Mouse (Mus musculus) limb, embryonic 11.5 days (tissue): ENCODE measurements at regions not wholly inside any gene's neighbourhood (a gene's known extent, or its start where the extent isn't known, plus 50 kb on each side); places are given as distances from the start of the nearest gene placed in this dataset.

ENCODE experiments used
- ATAC-seq: fragments of 200-750 bp; cut with Nextera tagmentation; 2 replicates; pipeline ENCODE4 v1.8.0; 2017; ENCODE audit warnings: low read depth; ENCODE audit not compliant: insufficient number of reproducible peaks, low FRiP score, low TSS enrichment
- DNase-seq: peaks from one replicate; pipeline ENCODE4 v3.0.0-alpha.2; 2015; ENCODE audit warnings: low spot score
- H3K27ac ChIP-seq: fragments of 300-500 bp; sonication (generic); replicated peaks from 2 replicates; pipeline ENCODE4 v1.5.1; 2014; ENCODE audit warnings: low read depth, mild to moderate bottlenecking, low read length
- H3K27me3 ChIP-seq: fragments of 300-500 bp; sonication (generic); 2 replicates; pipeline ENCODE4 v1.6.1; 2014; ENCODE audit warnings: mild to moderate bottlenecking, low read length, mixed read lengths; ENCODE audit not compliant: control insufficient read depth, insufficient read depth
- H3K36me3 ChIP-seq: fragments of 300-500 bp; sonication (generic); 2 replicates; pipeline ENCODE4 v1.6.1; 2014; ENCODE audit warnings: mild to moderate bottlenecking, low read length, moderate library complexity, mixed read lengths; ENCODE audit not compliant: control insufficient read depth, insufficient read depth
- H3K4me1 ChIP-seq: fragments of 300-500 bp; sonication (generic); 2 replicates; pipeline ENCODE4 v1.6.1; 2014; ENCODE audit warnings: low read length, mixed read lengths; ENCODE audit not compliant: control insufficient read depth, insufficient read depth
- H3K4me2 ChIP-seq: fragments of 300-500 bp; sonication (generic); 2 replicates; pipeline ENCODE4 v1.6.1; 2014; ENCODE audit warnings: low read depth, mild to moderate bottlenecking, moderate library complexity; ENCODE audit not compliant: severe bottlenecking
- H3K4me3 ChIP-seq: fragments of 300-500 bp; sonication (generic); 2 replicates; pipeline ENCODE4 v1.5.1; 2014; ENCODE audit warnings: low read depth, low read length
- H3K9ac ChIP-seq: fragments of 300-500 bp; sonication (generic); 2 replicates; pipeline ENCODE4 v1.6.1; 2014; ENCODE audit warnings: mild to moderate bottlenecking, low read length
- H3K9me3 ChIP-seq: fragments of 300-500 bp; sonication (generic); 2 replicates; pipeline ENCODE4 v1.6.1; 2016; ENCODE audit warnings: low read length; ENCODE audit not compliant: control insufficient read depth
- WGBS: fragments of 180-500 bp; shearing (Covaris S2); extraction: QIAGEN DNeasy Blood & Tissue Kit; methylation state at CpG from one replicate; pipeline ENCODE4 v1.1.7; 2014; 5-methylcytosine and 5-hydroxymethylcytosine counted together

DNA sequence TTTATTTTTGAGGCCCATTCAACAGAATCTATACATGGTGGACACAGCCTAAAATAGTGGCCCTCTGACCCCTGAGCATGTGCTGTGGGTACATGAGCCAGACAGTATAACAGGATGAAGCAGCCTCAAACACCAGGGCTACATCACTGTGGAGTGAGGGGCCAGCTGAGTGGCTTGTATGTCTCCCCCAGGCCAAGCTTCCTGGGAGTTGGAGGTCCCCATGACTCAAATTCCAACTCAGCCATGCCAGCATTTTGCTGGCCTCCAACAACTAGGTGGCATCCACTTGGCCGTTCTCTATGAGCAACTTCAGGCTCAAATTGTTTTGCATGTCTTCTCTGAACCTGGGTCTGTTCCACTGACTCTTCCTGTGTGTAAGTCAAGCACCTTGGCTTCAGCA lies 121.5 kb downstream of the Emx2 start:
- WGBS, result 95% methylated on average over 1 of the region's 1 CpGs

GRCm38 (mm10) chr19:59585835-59586234 lies 127.7 kb downstream of the Emx2 start:
- H3K27ac ChIP-seq, result 0 out of 2 replicates have a peak overlapping the region, but pooled peaks have one; percentile 1
- no peak overlapping the region for H3K4me2 ChIP-seq
- no peak for DNase-seq
- ATAC-seq, result no peak
- H3K4me1 ChIP-seq, result peaks cover 5% of the 10 kb centered on the region
- H3K36me3 ChIP-seq, result no peaks in the 10 kb centered on the region
- no peaks in the 10 kb centered on the region for H3K9me3 ChIP-seq
- H3K27me3 ChIP-seq, result no peaks in the 10 kb centered on the region
- no peak overlapping the region for H3K4me3 ChIP-seq
- WGBS, result 33% methylated on average over 4 of the region's 4 CpGs
- H3K9ac ChIP-seq, result no peak overlapping the region

More for the DNA sequence above, 121.5 kb downstream of the Emx2 start:
- H3K27me3 ChIP-seq, result no peaks in the 10 kb centered on the region
- H3K27ac ChIP-seq, result no peak overlapping the region
- H3K36me3 ChIP-seq, result no peaks in the 10 kb centered on the region
- H3K9ac ChIP-seq, result no peak overlapping the region
- H3K4me1 ChIP-seq, result no peaks in the 10 kb centered on the region
- no peaks in the 10 kb centered on the region for H3K9me3 ChIP-seq
- DNase-seq (no peak), ATAC-seq (no peak)
- no peak overlapping the region for H3K4me3 ChIP-seq
- no peak overlapping the region for H3K4me2 ChIP-seq

- Histone ChIP-seq H3K4me2 (no peak overlapping the region), H3K36me3 (no peaks in the 10 kb centered on the region), H3K9me3 (no peaks in the 10 kb centered on the region), H3K4me3 (no peak overlapping the region), H3K9ac (no peak overlapping the region), H3K27ac (no peak overlapping the region), H3K4me1 (peaks cover 5% of the 10 kb centered on the region), H3K27me3 (no peaks in the 10 kb centered on the region)
- DNase-seq (peak; percentile 36), ATAC-seq (no peak)
- WGBS, result 52% methylated on average over 12 of the region's 12 CpGs
These were observed 129.1 kb downstream of the Emx2 start for GRCm38 (mm10) chr19:59587303-59587702.

DNA sequence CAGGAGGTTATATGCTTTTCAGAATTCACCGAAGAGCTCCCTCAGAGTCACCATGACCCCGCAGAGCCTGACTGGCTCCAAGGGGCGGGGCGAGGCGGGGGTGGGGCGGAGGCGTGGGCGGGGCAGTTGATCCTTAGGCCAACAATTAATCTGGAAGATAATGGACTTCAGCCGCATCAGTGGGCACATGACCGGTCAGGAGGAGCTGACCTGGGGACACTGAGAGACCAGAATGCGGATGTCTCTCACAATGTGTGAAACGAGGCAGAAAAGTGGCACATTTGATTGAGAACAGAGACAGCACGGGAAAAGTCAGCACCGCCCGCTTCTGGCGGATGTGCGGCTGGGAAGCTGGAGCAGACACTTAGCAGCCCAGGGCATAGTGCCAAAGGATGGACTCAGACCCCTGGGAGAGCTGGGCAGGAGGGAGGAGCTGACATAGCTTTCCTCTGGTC lies 129.9 kb downstream of the Emx2 start:
- H3K9ac ChIP-seq, result no peak overlapping the region
- H3K4me1 ChIP-seq, result peaks cover 5% of the 10 kb centered on the region
- H3K27me3 ChIP-seq, result no peaks in the 10 kb centered on the region
- no peak overlapping the region for H3K27ac ChIP-seq
- H3K4me3 ChIP-seq, result peak overlapping the region; percentile 14; the same call in 1 of the 2 replicates
- H3K9me3 ChIP-seq, result no peaks in the 10 kb centered on the region
- 24% methylated on average over 17 of the region's 17 CpGs for whole genome bisulfite sequencing
- ATAC-seq (no peak), DNase-seq (peak; percentile 45)
- H3K4me2 ChIP-seq, result peak overlapping the region; percentile 46
- no peaks in the 10 kb centered on the region for H3K36me3 ChIP-seq

GRCm38 (mm10) chr19:59590021-59590420 lies 131.8 kb downstream of the Emx2 start:
- H3K36me3 ChIP-seq, result no peaks in the 10 kb centered on the region
- H3K9me3 ChIP-seq, result no peaks in the 10 kb centered on the region
- H3K4me2 ChIP-seq, result no peak overlapping the region
- no peaks in the 10 kb centered on the region for H3K27me3 ChIP-seq
- ATAC-seq (no peak), DNase-seq (no peak)
- peaks cover 5% of the 10 kb centered on the region for H3K4me1 ChIP-seq
- WGBS, result 94% methylated on average over 3 of the region's 3 CpGs
- H3K27ac ChIP-seq, result no peak overlapping the region
- no peak overlapping the region for H3K4me3 ChIP-seq
- no peak overlapping the region for H3K9ac ChIP-seq

DNA sequence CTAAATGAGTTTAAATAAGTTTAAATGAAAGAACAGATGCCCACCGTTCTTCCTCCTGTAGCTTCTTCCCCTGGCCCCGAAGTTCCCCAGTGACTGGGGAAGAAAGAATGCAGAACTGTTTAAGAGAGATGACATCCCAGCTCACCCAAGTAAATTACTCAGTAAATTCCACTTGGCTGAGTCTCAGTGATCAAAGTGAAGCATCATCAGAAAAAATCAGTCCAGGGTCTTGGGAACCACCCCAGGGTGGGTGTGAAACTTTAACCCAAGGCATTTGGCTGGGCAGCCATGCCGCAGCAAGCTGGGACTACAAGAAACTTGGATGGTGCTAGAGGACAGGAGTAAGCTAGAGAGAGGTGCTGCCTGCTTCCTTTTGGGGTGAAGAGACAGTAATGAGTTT lies 133.9 kb downstream of the Emx2 start:
- 61% methylated on average over 3 of the region's 3 CpGs for WGBS
- H3K4me1 ChIP-seq, result peaks cover 5% of the 10 kb centered on the region
- ATAC-seq (no peak), DNase-seq (no peak)
- H3K9me3 ChIP-seq, result no peaks in the 10 kb centered on the region
- H3K4me3 ChIP-seq, result no peak overlapping the region
- no peaks in the 10 kb centered on the region for H3K27me3 ChIP-seq
- H3K9ac ChIP-seq, result no peak overlapping the region
- no peak overlapping the region for H3K4me2 ChIP-seq
- H3K36me3 ChIP-seq, result no peaks in the 10 kb centered on the region
- no peak overlapping the region for H3K27ac ChIP-seq

GRCm38 (mm10) chr19:59624288-59624795 lies 166.2 kb downstream of the Emx2 start:
- Histone ChIP-seq H3K27ac (no peak overlapping the region), H3K9me3 (no peaks in the 10 kb centered on the region), H3K36me3 (no peaks in the 10 kb centered on the region), H3K4me1 (no peaks in the 10 kb centered on the region), H3K27me3 (no peaks in the 10 kb centered on the region), H3K4me3 (no peak overlapping the region), H3K4me2 (no peak overlapping the region), H3K9ac (no peak overlapping the region)
- DNase-seq (no peak), ATAC-seq (no peak)
- 82% methylated on average over 6 of the region's 6 CpGs for WGBS

DNA sequence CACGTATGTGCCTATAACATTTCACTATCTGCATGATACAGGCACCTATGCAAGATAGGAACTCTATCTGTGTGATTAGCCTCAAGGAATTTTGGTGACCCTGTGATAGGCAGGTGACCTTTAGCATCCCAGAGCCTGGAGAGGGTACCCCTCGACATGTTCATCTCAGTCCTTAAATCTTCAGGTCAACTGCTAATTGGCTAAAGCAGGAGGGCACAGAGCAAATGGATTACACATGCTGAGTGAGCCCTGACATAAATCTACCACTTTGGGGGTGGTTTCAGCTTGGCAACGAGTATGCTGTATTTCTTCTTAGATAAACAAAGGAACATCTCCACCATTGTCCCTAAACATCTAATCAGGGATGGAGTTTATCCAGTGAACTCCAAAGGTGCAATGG lies 169.5 kb downstream of the Emx2 start:
- no peaks in the 10 kb centered on the region for H3K4me1 ChIP-seq
- no peak overlapping the region for H3K27ac ChIP-seq
- no peak overlapping the region for H3K9ac ChIP-seq
- DNase-seq (no peak), ATAC-seq (no peak)
- H3K4me2 ChIP-seq, result no peak overlapping the region
- no peaks in the 10 kb centered on the region for H3K9me3 ChIP-seq
- no peaks in the 10 kb centered on the region for H3K36me3 ChIP-seq
- H3K27me3 ChIP-seq, result no peaks in the 10 kb centered on the region
- no peak overlapping the region for H3K4me3 ChIP-seq
- 31% methylated on average over 3 of the region's 3 CpGs for WGBS
